Mouse (Mus musculus) left cerebral cortex, adult 18-20 months (tissue): ENCODE measurements around the gene Gm3618. TPM values are rescaled to one million over a fixed set of nuclear protein-coding genes. Genes with fewer than 3 reads are reported as not detected.
A peak's percentile ranks its signal among the peaks of the same experiment; 100 is the strongest.
"Not testable (repeated sequence)": the region's sequence is repeated elsewhere in the genome, so short reads cannot be mapped to it uniquely, and the experiment has no call there.

Source experiments
- DNase-seq, 2 experiments: peaks; one replicate each; pipeline ENCODE4 v3.0.0; 2021 to 2022; ENCODE audit warnings: low spot score in 2 of 2, mixed read lengths in 1 of 2
- long read RNA-seq, 2 experiments: library from polyadenylated mRNA; stranded (forward); transcript quantifications; one replicate each; pipeline ENCODE4 v2.0.0; 2021
- total RNA-seq, 2 experiments: library from RNA; stranded (reverse); gene quantifications; 2 replicates each; pipeline ENCODE4 v1.2.3; 2021

The Gm3618 gene
- total RNA-seq: not detected
- long read RNA-seq, experiment 1: 0 reads
- long read RNA-seq, experiment 2: 0 reads

GRCm38 (mm10) chr14:6343578-6343977, at the start of gene Gm3618:
Gm3618 (minus strand) TSS chr14:6343678.
- DNase-seq: not testable (repeated sequence)

- DNase-seq: not testable (repeated sequence)
Measured at GRCm38 (mm10) chr14:6390219-6390618, 46.7 kb upstream of the Gm3618 start, which contains the start of gene Gm16440. Gm16440 (minus strand) TSS chr14:6390319.

- DNase-seq: not testable (repeated sequence)
Measured at GRCm38 (mm10) chr14:6304743-6305142, 38.7 kb downstream of the Gm3618 start, which contains the start of gene Gm21103. Gm21103 (minus strand) TSS chr14:6304843.

GRCm38 (mm10) chr14:6286931-6287715, 56.4 kb downstream of the Gm3618 start, which contains the start of gene Gm3411:
Gm3411 (minus strand) TSS chr14:6287250.
- peak; percentile 2 to 17 for DNase-seq

Other genes starting within 250 kb of the Gm3618 start
- not detected for gene Gm8206, start 249.7 kb downstream of the Gm3618 start, total RNA-seq
- gene Gm3468, start 235.0 kb downstream of the Gm3618 start, total RNA-seq: under 1 TPM; 0.56 to 0.68 TPM
- gene Gm3476, start 217.9 kb downstream of the Gm3618 start, total RNA-seq: not detected
- gene Gm21560, start 124.4 kb downstream of the Gm3618 start, total RNA-seq: under 1 TPM; 0.68 to 0.84 TPM
- gene Gm3411, start 56.4 kb downstream of the Gm3618 start, total RNA-seq: 1 to 10 TPM; 1.4 to 1.6 TPM
- not detected for gene Gm21103, start 38.8 kb downstream of the Gm3618 start, total RNA-seq
- gene Gm16440, start 46.6 kb upstream of the Gm3618 start, total RNA-seq: not detected
- gene Gm3591, start 68.8 kb upstream of the Gm3618 start, total RNA-seq: 1 to 10 TPM in 1 of 2 experiments, not detected in 1; 1.8 TPM
- gene Gm3594, start 100.9 kb upstream of the Gm3618 start, total RNA-seq: not detected
- gene Gm8356, start 193.6 kb upstream of the Gm3618 start, total RNA-seq: not detected
- gene Gm3629, start 246.9 kb upstream of the Gm3618 start, total RNA-seq: under 1 TPM in 1 of 2 experiments, not detected in 1; 0.28 TPM